Mouse (Mus musculus) C2C12 (cell line): ENCODE data around the gene Mmab.

Source experiments
- CEBPB ChIP-seq: IDR thresholded peaks from one replicate; pipeline ENCODE4 v1.6.1; 2011; ENCODE audit warnings: low read depth, mild to moderate bottlenecking, control low read depth, moderate library complexity
- CTCF ChIP-seq: IDR thresholded peaks from one replicate; pipeline ENCODE4 v1.5.1; 2011; ENCODE audit not compliant: control insufficient read depth, insufficient read depth, insufficient read length
- FOSL1 ChIP-seq: IDR thresholded peaks from one replicate; pipeline ENCODE4 v1.8.0; 2011; ENCODE audit warnings: mild to moderate bottlenecking, low read length; ENCODE audit not compliant: poor library complexity, insufficient read depth, severe bottlenecking
- MAX ChIP-seq: IDR thresholded peaks from one replicate; pipeline ENCODE4 v1.6.1; 2011; ENCODE audit warnings: mild to moderate bottlenecking, control low read depth
- USF1 ChIP-seq: IDR thresholded peaks from one replicate; pipeline ENCODE4 v1.6.1; 2011; ENCODE audit warnings: low read depth, mild to moderate bottlenecking, control low read depth, moderate library complexity

- TF ChIP-seq CTCF (no peak), CEBPB (no peak), FOSL1 (no peak), USF1 (no peak), MAX (no peak)
Observed at GRCm38 (mm10) chr5:114467430-114467829, 23.6 kb upstream of the Mmab start.
